Mouse (Mus musculus) olfactory bulb, adult 2 months (tissue): Measurements from ENCODE around the gene Ppig. TPM values are rescaled to one million over a fixed set of nuclear protein-coding genes. Genes with fewer than 3 reads are reported as not detected.

Experiments
- H3K27ac ChIP-seq: fragments of 200-500 bp; 2 replicates; pipeline ENCODE4 v1.5.1; 2012; ENCODE audit warnings: low read depth, low read length; ENCODE audit not compliant: insufficient read depth
- H3K4me1 ChIP-seq: fragments of 200-500 bp; 2 replicates; pipeline ENCODE4 v1.6.1; 2012; ENCODE audit warnings: low read length; ENCODE audit not compliant: control insufficient read depth, insufficient read depth
- H3K4me3 ChIP-seq: fragments of 200-500 bp; 2 replicates; pipeline ENCODE4 v1.5.1; 2012; ENCODE audit warnings: mild to moderate bottlenecking, low read depth, low read length, moderate library complexity; ENCODE audit not compliant: insufficient read depth
- CTCF ChIP-seq: fragments of 200-500 bp; IDR thresholded peaks from 2 replicates; pipeline ENCODE4 v1.5.1; 2012; ENCODE audit warnings: low read depth, mild to moderate bottlenecking, low read length, moderate library complexity; ENCODE audit not compliant: insufficient read depth
- POLR2A ChIP-seq: fragments of 200-500 bp; IDR thresholded peaks from 2 replicates; pipeline ENCODE4 v1.6.1; 2012; ENCODE audit warnings: mild to moderate bottlenecking, low read depth, low read length, moderate library complexity; ENCODE audit not compliant: insufficient read depth
- WGBS: fragments of 180-500 bp; shearing (Covaris S2); methylation state at CpG from one replicate; pipeline ENCODE4 v1.1.7; 2018; 5-methylcytosine and 5-hydroxymethylcytosine counted together
- polyA plus RNA-seq: library from polyadenylated mRNA; stranded (reverse); fragments of >200 nt; gene quantifications from 2 replicates; pipeline ENCODE4 v1.2.4, GENCODE M21; 2012; ENCODE audit warnings: low replicate concordance; ENCODE audit not compliant: missing spikeins, insufficient read depth, insufficient read length

Ppig gene
- polyA plus RNA-seq, 1 experiment: 155 TPM

GRCm38 (mm10) chr2:69690843-69691242, 31.5 kb upstream of the Ppig start:
- no peak overlapping the region for H3K27ac ChIP-seq
- H3K4me1 ChIP-seq: no peaks in the 10 kb centered on the region
- WGBS: 93% methylated on average over 6 of the region's 6 CpGs
- no peak overlapping the region for H3K4me3 ChIP-seq
- no peak for TF ChIP-seq CTCF
- TF ChIP-seq POLR2A: no peak

GRCm38 (mm10) chr2:69693501-69693900, 28.8 kb upstream of the Ppig start:
- H3K4me3 ChIP-seq: no peak overlapping the region
- WGBS: 95% methylated on average over 11 of the region's 11 CpGs

GRCm38 (mm10) chr2:69700446-69700845, 21.9 kb upstream of the Ppig start:
- Histone ChIP-seq H3K4me3 (no peak overlapping the region), H3K27ac (no peak overlapping the region), H3K4me1 (no peaks in the 10 kb centered on the region)
- TF ChIP-seq CTCF: no peak
- no peak for TF ChIP-seq POLR2A
- WGBS: 96% methylated on average over 8 of the region's 8 CpGs

More at GRCm38 (mm10) chr2:69693501-69693900, 28.8 kb upstream of the Ppig start:
- TF ChIP-seq POLR2A: no peak
- no peak for TF ChIP-seq CTCF
- no peaks in the 10 kb centered on the region for H3K4me1 ChIP-seq
- no peak overlapping the region for H3K27ac ChIP-seq

- Histone ChIP-seq H3K27ac (no peak overlapping the region), H3K4me3 (no peak overlapping the region), H3K4me1 (no peaks in the 10 kb centered on the region; the same call in 1 of the 2 replicates)
- TF ChIP-seq CTCF (no peak), POLR2A (no peak)
- 30% methylated on average over 14 of the region's 14 CpGs for WGBS
Observed at GRCm38 (mm10) chr2:69712171-69712570, 10.2 kb upstream of the Ppig start.

- Histone ChIP-seq H3K27ac (peak within 1 kb of the TSS; percentile 89), H3K4me1 (no peaks in the 10 kb centered on the region; the same call in 1 of the 2 replicates), H3K4me3 (peak within 1 kb of the TSS; percentile 74)
- no peak for TF ChIP-seq CTCF
- peak; percentile 51 for TF ChIP-seq POLR2A
- under 1% methylated on average over 39 of the region's 39 CpGs for WGBS
Observed at GRCm38 (mm10) chr2:69712981-69713625, 9.2 kb upstream of the Ppig start, which contains the start of gene Fastkd1. Gene Fastkd1, minus strand, starts transcription at chr2:69713516.

GRCm38 (mm10) chr2:69713626-69714014, 8.7 kb upstream of the Ppig start:
- TF ChIP-seq CTCF (no peak), POLR2A (no peak)
- WGBS: 20% methylated on average over 4 of the region's 4 CpGs
- H3K27ac ChIP-seq: no peak overlapping the region

GRCm38 (mm10) chr2:69714126-69714525, 8.2 kb upstream of the Ppig start:
- TF ChIP-seq CTCF (no peak), POLR2A (no peak)
- H3K27ac ChIP-seq: no peak overlapping the region
- H3K4me1 ChIP-seq: no peaks in the 10 kb centered on the region; the same call in 1 of the 2 replicates
- no peak overlapping the region for H3K4me3 ChIP-seq
- WGBS: 82% methylated on average over 5 of the region's 5 CpGs

More at GRCm38 (mm10) chr2:69713626-69714014, 8.7 kb upstream of the Ppig start:
- H3K4me3 ChIP-seq: no peak overlapping the region
- H3K4me1 ChIP-seq: no peaks in the 10 kb centered on the region; the same call in 1 of the 2 replicates

- TF ChIP-seq POLR2A (no peak), CTCF (no peak)
- Histone ChIP-seq H3K4me1 (no peaks in the 10 kb centered on the region), H3K27ac (no peak overlapping the region), H3K4me3 (no peak overlapping the region)
- WGBS: 76% methylated on average over 3 of the region's 3 CpGs
Observed at GRCm38 (mm10) chr2:69716483-69716882, 5.9 kb upstream of the Ppig start.

GRCm38 (mm10) chr2:69719121-69719520, 3.2 kb upstream of the Ppig start:
- TF ChIP-seq POLR2A (no peak), CTCF (no peak)
- H3K4me1 ChIP-seq: no peaks in the 10 kb centered on the region
- 78% methylated on average over 1 of the region's 1 CpGs for WGBS
- H3K27ac ChIP-seq: no peak overlapping the region
- H3K4me3 ChIP-seq: no peak overlapping the region
